ENCODE assay signal across 7 mouse cellular contexts in genomic region chr10:91122646-91123045, GRCm38 (mm10). TPM values are rescaled to one million over a fixed set of nuclear protein-coding genes. Genes with fewer than 3 reads are reported as not detected.
A peak's percentile ranks its signal among the peaks of the same experiment; 100 is the strongest.
DNase-seq lines count a peak whose midpoint lies in the region; ATAC-seq and TF ChIP-seq lines count a peak whose summit lies in the region.

No protein-coding gene starts in this region.

- no peak for TF ChIP-seq POLR2A in spleen, adult 2 months (IDR thresholded peaks at IDR 0.05; ENCODE audit: low read depth, low read length)
- TF ChIP-seq POLR2A in embryonic fibroblast, embryonic 13.5 days (IDR thresholded peaks at IDR 0.05; ENCODE audit: low read depth, low read length), result peak; percentile 31; the same call in 1 of the 2 replicates

- TF ChIP-seq CTCF in spleen, adult 2 months (IDR thresholded peaks at IDR 0.05; ENCODE audit: extremely low read depth, insufficient read depth, insufficient read length, insufficient replicate concordance), result no peak
- no peak for TF ChIP-seq CTCF in embryonic fibroblast, embryonic 13.5 days (IDR thresholded peaks at IDR 0.05; ENCODE audit: borderline replicate concordance, insufficient read depth, low read length)

- H3K36me3 ChIP-seq in spleen, adult 2 months (ENCODE audit: control insufficient read depth, insufficient read depth, low read length), result peaks cover 26% of the 10 kb centered on the region
- H3K36me3 ChIP-seq in limb, embryonic 15.5 days, result peaks cover 38% of the 10 kb centered on the region

- 9% methylated on average over 6 of the region's 6 CpGs for WGBS in spleen, adult 2 months
- 15% methylated on average over 6 of the region's 6 CpGs for WGBS in limb, embryonic 15.5 days

- no peaks in the 10 kb centered on the region; the same call in 1 of the 2 replicates for H3K4me1 ChIP-seq in spleen, adult 2 months (ENCODE audit: control insufficient read depth, insufficient read depth, insufficient read length)
- peaks cover 4% of the 10 kb centered on the region; the same call in 1 of the 2 replicates for H3K4me1 ChIP-seq in embryonic fibroblast, embryonic 13.5 days (ENCODE audit: control insufficient read depth, insufficient read depth, low read length)
- H3K4me1 ChIP-seq in limb, embryonic 15.5 days, result peaks cover 7% of the 10 kb centered on the region

- H3K27me3 ChIP-seq in spleen, adult 2 months (ENCODE audit: control insufficient read depth, insufficient read depth, low read length), result no peaks in the 10 kb centered on the region
- no peaks in the 10 kb centered on the region for H3K27me3 ChIP-seq in limb, embryonic 15.5 days

- H3K27ac ChIP-seq in spleen, adult 2 months (ENCODE audit: insufficient read depth, low read length), result no peak overlapping the region
- H3K27ac ChIP-seq in embryonic fibroblast, embryonic 13.5 days (ENCODE audit: insufficient read depth, low read length), result no peak overlapping the region
- H3K27ac ChIP-seq in limb, embryonic 15.5 days, result no peak overlapping the region

- H3K9ac ChIP-seq in limb, embryonic 15.5 days, result peak overlapping the region; percentile 95

- ATAC-seq in limb, embryonic 15.5 days (ENCODE audit: insufficient number of reproducible peaks, low FRiP score, low TSS enrichment, low read depth), result no peak

- H3K4me2 ChIP-seq in limb, embryonic 15.5 days, result peak overlapping the region; percentile 72

- peak overlapping the region; percentile 97 for H3K4me3 ChIP-seq in spleen, adult 2 months (ENCODE audit: extremely low read depth, insufficient read depth, insufficient read length)
- peak overlapping the region; percentile 87 for H3K4me3 ChIP-seq in embryonic fibroblast, embryonic 13.5 days (ENCODE audit: insufficient read depth, low read length)
- peak overlapping the region; percentile 100 for H3K4me3 ChIP-seq in limb, embryonic 15.5 days

- DNase-seq in spleen, adult 2 months (ENCODE audit: low read depth in 1 of 2, low spot score in 2 of 2), result no peak
- DNase-seq in spleen, adult 12 weeks (ENCODE audit: low spot score), result no peak
- no peak for DNase-seq in adrenal gland, adult 2 months
- DNase-seq in embryo, embryonic 11 days, result no peak
- no peak for DNase-seq in cerebellum, postnatal 4 days (ENCODE audit: low spot score in 2 of 2)

- no peaks in the 10 kb centered on the region for H3K9me3 ChIP-seq in limb, embryonic 15.5 days

RNA-seq across cellular contexts. Expression of gene Slc25a3, which starts 1.2 kb away (rescaled TPM):
- 173 and 245 TPM in 2 replicates for polyA plus RNA-seq in spleen, adult 2 months (2012; rRNA removed)
- polyA plus RNA-seq in embryonic fibroblast, embryonic 13.5 days (2011; ENCODE audit: insufficient read length, low read depth, missing spikeins), result 590 and 652 TPM in 2 replicates
- 396 and 431 TPM in 2 replicates for polyA plus RNA-seq in limb, embryonic 15.5 days (2015; fragmentation: Nextera tagmentation; extraction: Ambion mirVana)
- 1,000 to 10,000 TPM; 1,193 to 1,310 TPM for total RNA-seq in adrenal gland, adult 2 months (2021)
- polyA plus RNA-seq in adrenal gland, adult 2 months (2012; rRNA removed), result 1,760 and 3,093 TPM in 2 replicates

RNA-seq across cellular contexts. Expression of gene Ikbip, which starts 39.9 kb away (rescaled TPM):
- polyA plus RNA-seq in spleen, adult 2 months (2012; rRNA removed), result 0.55 and 1.2 TPM in 2 replicates
- polyA plus RNA-seq in embryonic fibroblast, embryonic 13.5 days (2011; ENCODE audit: insufficient read length, low read depth, missing spikeins), result 141 and 146 TPM in 2 replicates
- 77.8 and 87.9 TPM in 2 replicates for polyA plus RNA-seq in limb, embryonic 15.5 days (2015; fragmentation: Nextera tagmentation; extraction: Ambion mirVana)
- 10 to 100 TPM; 33.1 to 43.7 TPM for total RNA-seq in adrenal gland, adult 2 months (2021)
- polyA plus RNA-seq in adrenal gland, adult 2 months (2012; rRNA removed), result 1.2 and 2.2 TPM in 2 replicates

RNA-seq across cellular contexts. Expression of gene Apaf1, which starts 40.1 kb away (rescaled TPM):
- polyA plus RNA-seq in spleen, adult 2 months (2012; rRNA removed), result 6.5 and 7.0 TPM in 2 replicates
- 48.9 and 53.9 TPM in 2 replicates for polyA plus RNA-seq in embryonic fibroblast, embryonic 13.5 days (2011; ENCODE audit: insufficient read length, low read depth, missing spikeins)
- polyA plus RNA-seq in limb, embryonic 15.5 days (2015; fragmentation: Nextera tagmentation; extraction: Ambion mirVana), result 19.4 and 24.3 TPM in 2 replicates
- 1 to 10 TPM; 3.5 to 8.3 TPM for total RNA-seq in adrenal gland, adult 2 months (2021)
- polyA plus RNA-seq in adrenal gland, adult 2 months (2012; rRNA removed), result 2.9 and 3.3 TPM in 2 replicates

RNA-seq across cellular contexts. Expression of gene Tmpo, which starts 58.5 kb away (rescaled TPM):
- 37.0 and 65.6 TPM in 2 replicates for polyA plus RNA-seq in spleen, adult 2 months (2012; rRNA removed)
- polyA plus RNA-seq in embryonic fibroblast, embryonic 13.5 days (2011; ENCODE audit: insufficient read length, low read depth, missing spikeins), result 97.8 and 164 TPM in 2 replicates
- polyA plus RNA-seq in limb, embryonic 15.5 days (2015; fragmentation: Nextera tagmentation; extraction: Ambion mirVana), result 162 and 201 TPM in 2 replicates
- 10 to 100 TPM; 68.0 to 90.6 TPM for total RNA-seq in adrenal gland, adult 2 months (2021)
- polyA plus RNA-seq in adrenal gland, adult 2 months (2012; rRNA removed), result 41.1 and 41.4 TPM in 2 replicates

Comparison
In these comparisons a context has a peak if more than half of its experiments do, and no peak if none do; other contexts are left out.
1. RNA of gene Ikbip, which starts 39.9 kb away (polyA plus RNA-seq): 141 to 146 TPM in embryonic fibroblast, embryonic 13.5 days and 77.8 to 87.9 TPM in limb, embryonic 15.5 days; 1.2 to 2.2 TPM in adrenal gland, adult 2 months and 0.55 to 1.2 TPM in spleen, adult 2 months; every median in the first group is over 10 times any median in the second.
2. Peak in every context shown above with its lines, with median percentiles within 50 percentile points of each other: H3K4me3 ChIP-seq.